Mouse (Mus musculus): ENCODE measurements at regions not wholly inside any gene's neighbourhood (a gene's known extent, or its start where the extent isn't known, plus 50 kb on each side); places are given as distances from the start of the nearest gene placed in this dataset.

DNA sequence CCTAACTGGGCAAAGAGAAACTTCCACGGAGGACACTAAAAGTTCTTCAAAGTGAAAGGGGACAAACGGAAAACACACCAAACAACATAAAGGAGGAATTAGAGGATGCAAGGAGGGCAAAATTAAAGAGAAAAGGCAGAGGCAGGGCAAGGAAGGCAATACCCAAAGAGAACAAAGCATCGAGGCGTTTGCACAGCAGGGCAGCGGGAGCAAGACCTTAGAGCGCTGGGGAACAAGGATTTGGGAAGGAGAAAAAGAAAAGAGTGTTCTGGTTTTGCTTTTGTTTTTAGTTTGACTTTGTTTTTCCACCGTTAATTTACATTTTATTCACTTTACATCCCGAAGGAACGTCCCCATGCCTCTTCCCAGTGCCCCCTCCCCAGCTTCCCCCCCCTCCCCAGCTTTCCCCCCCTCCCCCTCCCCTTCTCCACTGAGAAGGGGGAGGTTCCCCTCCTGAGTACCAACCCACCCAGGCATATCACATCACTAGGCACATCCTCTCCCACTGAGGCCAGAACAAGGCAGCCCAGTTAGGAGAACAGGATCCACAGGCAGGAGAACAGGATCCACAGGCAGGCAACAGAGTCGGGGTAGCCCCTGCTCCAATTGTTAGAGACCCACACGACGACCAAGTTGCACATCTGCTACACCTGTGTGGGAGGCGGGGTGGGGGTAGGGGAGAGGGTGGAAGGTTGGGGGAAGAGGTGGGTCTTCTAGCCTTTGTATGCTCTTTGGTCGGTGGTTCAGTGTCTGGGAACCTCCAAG is 130.7 kb upstream of the Fat1 start:
- Histone ChIP-seq H3K27ac (no peak overlapping the region), H3K27me3 (no peaks in the 10 kb centered on the region), H3K4me1 (no peaks in the 10 kb centered on the region), H3K9ac (no peak overlapping the region), H3K36me3 (no peaks in the 10 kb centered on the region), H3K4me2 (no peak overlapping the region), H3K9me3 (no peaks in the 10 kb centered on the region), H3K4me3 (no peak overlapping the region)
- ATAC-seq (ENCODE audit: insufficient number of reproducible peaks, insufficient read depth, low FRiP score, low TSS enrichment, low read depth): no peak
- 38% methylated on average over 14 of the region's 14 CpGs for WGBS

DNA sequence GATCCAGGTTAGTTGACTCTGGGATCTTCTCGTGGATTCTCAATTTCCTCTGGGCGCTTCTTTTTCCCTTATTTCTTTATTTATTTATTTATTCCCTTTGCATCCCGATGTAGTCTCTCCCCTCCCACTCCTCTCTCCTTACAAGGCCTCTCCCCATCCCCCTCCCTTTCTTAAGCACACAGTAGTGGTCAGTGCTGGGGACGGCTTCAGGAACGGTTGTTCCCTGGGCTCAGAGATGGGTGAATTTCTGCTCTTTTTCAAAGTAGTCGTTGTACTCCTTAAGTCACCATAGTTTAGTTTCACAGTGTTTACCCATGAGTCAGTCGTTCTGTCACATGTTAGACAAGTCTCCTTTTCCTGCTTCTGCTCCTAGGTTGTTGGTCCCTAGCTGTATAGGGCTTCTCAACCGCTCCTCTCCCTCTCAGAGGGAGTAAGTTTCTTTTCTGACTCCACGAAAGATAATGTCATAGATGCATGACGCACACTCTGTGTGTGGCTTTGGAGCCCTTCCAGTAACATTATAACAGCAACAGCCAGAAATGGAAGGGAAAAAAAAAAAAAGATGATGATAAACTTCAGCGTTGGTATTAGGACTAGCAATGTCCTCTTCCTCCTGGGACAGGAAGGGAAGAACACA is 129.9 kb upstream of the Fat1 start:
- H3K27ac ChIP-seq: no peak overlapping the region
- no peak for ATAC-seq (ENCODE audit: insufficient number of reproducible peaks, insufficient read depth, low FRiP score, low TSS enrichment, low read depth)
- H3K9ac ChIP-seq: no peak overlapping the region
- H3K9me3 ChIP-seq: no peaks in the 10 kb centered on the region
- H3K4me1 ChIP-seq: no peaks in the 10 kb centered on the region
- H3K4me3 ChIP-seq: no peak overlapping the region
- H3K36me3 ChIP-seq: no peaks in the 10 kb centered on the region
- H3K4me2 ChIP-seq: no peak overlapping the region
- no peaks in the 10 kb centered on the region for H3K27me3 ChIP-seq
- WGBS: 67% methylated on average over 11 of the region's 11 CpGs

DNA sequence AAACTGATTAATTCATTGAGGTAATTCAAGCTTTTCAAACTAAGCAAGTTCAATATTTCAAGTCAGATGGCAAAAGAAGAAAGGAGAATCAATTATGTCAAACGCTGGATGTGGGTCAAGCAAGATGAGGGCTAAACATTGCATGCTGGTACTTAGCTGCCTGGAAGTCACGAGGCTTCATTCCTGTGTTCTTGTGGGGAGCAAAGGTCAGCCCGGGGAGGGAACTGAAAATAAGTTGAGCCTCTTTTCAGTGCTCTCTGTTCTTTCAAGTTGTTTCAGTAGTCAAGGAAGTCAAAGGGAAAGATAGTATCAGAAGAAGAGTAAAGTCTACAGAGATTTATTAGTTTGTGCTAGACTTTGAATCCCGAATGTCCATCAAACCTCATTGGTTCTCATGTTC is 122.9 kb upstream of the Fat1 start:
- H3K36me3 ChIP-seq: no peaks in the 10 kb centered on the region
- no peaks in the 10 kb centered on the region for H3K9me3 ChIP-seq
- WGBS: 63% methylated on average over 4 of the region's 4 CpGs
- no peak overlapping the region for H3K9ac ChIP-seq
- H3K4me2 ChIP-seq: no peak overlapping the region
- H3K27ac ChIP-seq: no peak overlapping the region
- no peak overlapping the region for H3K4me3 ChIP-seq
- H3K27me3 ChIP-seq: no peaks in the 10 kb centered on the region; the same call in 1 of the 2 replicates
- ATAC-seq (ENCODE audit: insufficient number of reproducible peaks, insufficient read depth, low FRiP score, low TSS enrichment, low read depth): no peak
- H3K4me1 ChIP-seq: peaks cover 5% of the 10 kb centered on the region

DNA sequence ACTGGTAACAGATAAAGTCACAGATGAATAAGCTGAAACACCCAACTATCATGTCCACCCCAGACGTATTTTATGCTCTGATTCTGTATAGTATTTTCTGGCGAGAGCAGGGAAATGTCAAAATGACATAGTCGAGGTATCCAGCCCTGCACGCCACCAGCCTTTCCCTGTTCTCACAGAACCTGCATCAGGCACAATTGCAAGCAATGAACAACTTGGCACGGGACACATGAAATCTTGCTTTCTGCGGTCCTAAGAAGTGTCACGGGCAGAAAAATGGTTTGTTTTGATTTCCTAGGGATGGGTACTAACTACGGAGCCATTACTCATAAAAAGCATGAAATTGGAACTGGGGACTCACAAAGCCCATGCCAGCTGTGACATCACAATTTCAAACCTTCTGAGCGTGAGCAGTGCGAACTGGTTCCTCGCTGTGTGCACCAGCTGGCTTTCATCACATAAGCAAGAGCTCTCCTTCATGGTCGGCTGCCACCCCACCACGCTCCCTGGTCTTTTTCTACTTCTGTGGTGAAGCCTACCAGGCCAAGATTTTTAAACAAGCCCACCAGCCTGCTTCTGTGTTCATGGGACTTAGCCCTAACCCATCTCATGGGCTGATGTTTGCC is 117.6 kb upstream of the Fat1 start:
- Histone ChIP-seq H3K4me1 (peaks cover 11% of the 10 kb centered on the region), H3K9ac (no peak overlapping the region), H3K9me3 (0 out of 2 replicates have a peak, but pooled peaks cover 2% of the 10 kb centered on the region), H3K27me3 (no peaks in the 10 kb centered on the region; the same call in 1 of the 2 replicates), H3K27ac (peak overlapping the region; percentile 28; the same call in 1 of the 2 replicates), H3K36me3 (no peaks in the 10 kb centered on the region), H3K4me2 (peak overlapping the region; percentile 30), H3K4me3 (no peak overlapping the region)
- 44% methylated on average over 13 of the region's 13 CpGs for WGBS
- peak; percentile 56; the same call in 1 of the 2 replicates for ATAC-seq (ENCODE audit: insufficient number of reproducible peaks, insufficient read depth, low FRiP score, low TSS enrichment, low read depth)

DNA sequence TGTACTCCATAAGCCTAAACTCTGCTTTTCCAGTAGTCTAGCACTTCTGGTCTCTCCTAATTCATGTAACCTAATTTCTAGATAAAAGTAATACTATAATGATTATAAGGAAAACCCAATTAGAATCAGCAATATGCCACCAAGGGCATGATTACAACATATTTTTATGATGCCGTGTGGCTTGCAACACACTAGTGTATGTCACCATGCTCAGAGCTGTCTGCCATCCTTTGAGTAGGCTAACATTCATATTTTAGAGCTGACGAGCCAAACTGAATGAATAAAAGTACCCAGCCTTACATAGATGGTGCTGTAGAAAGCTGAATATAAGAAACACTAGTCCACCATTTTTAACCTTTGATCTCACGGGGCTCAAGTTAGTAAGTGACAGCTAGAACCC is 116.0 kb upstream of the Fat1 start:
- no peak for ATAC-seq (ENCODE audit: insufficient number of reproducible peaks, insufficient read depth, low FRiP score, low TSS enrichment, low read depth)
- Histone ChIP-seq H3K27ac (no peak overlapping the region), H3K4me2 (no peak overlapping the region), H3K9me3 (peaks cover 12% of the 10 kb centered on the region), H3K4me1 (peaks cover 11% of the 10 kb centered on the region), H3K27me3 (no peaks in the 10 kb centered on the region; the same call in 1 of the 2 replicates), H3K4me3 (no peak overlapping the region), H3K36me3 (no peaks in the 10 kb centered on the region), H3K9ac (no peak overlapping the region)
- 89% methylated on average over 3 of the region's 3 CpGs for WGBS

DNA sequence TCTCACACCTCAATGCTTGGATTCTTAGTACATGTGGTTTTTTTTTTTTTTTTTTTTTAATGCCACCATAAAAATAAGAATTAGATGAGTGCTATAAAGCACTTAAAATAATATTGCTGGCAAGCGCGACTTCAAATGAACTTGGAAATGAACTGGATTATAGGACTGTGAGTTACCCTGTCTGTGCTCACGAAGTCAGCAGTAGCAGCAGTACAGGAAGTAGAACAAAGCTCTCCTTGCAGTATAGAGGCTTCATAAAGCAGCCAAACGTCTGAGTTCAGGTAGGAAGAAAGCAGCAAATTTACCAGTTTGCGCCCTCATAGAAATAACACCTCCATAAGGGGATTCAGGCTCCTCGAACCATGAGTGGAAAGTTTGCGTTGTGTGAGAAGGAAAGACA is 115.6 kb upstream of the Fat1 start:
- Histone ChIP-seq H3K4me3 (no peak overlapping the region), H3K4me1 (peaks cover 11% of the 10 kb centered on the region), H3K9me3 (peaks cover 12% of the 10 kb centered on the region), H3K9ac (no peak overlapping the region), H3K27me3 (no peaks in the 10 kb centered on the region; the same call in 1 of the 2 replicates), H3K4me2 (no peak overlapping the region), H3K27ac (no peak overlapping the region), H3K36me3 (no peaks in the 10 kb centered on the region)
- ATAC-seq (ENCODE audit: insufficient number of reproducible peaks, insufficient read depth, low FRiP score, low TSS enrichment, low read depth): no peak
- WGBS: 86% methylated on average over 7 of the region's 7 CpGs

DNA sequence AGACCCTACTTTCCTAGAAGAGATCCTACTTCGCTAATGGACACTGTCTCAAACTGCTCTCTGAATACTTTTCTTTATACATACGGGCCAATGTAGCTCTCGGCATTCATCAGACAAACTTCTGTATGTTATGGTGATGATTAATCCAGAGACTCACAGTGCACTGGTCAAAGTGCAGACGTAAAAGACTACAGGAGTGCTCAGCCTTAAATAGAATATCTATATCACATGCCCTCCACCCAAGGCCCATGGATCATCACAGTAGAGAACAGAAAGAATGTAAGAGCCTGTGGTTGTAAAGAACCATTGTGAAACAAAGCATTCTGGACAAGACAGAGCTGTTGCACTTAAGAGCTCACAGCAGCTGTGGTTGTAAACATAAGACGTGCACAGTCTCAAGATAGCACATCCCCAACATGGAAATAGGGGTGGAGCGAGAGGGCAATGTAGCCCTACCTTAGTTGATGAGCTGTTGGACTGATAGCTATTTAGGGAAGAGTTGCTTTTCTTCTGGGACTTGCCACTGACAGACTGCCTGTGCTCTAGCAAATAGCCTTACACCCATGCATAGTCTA is 110.0 kb upstream of the Fat1 start:
- WGBS: 88% methylated on average over 6 of the region's 6 CpGs
- H3K36me3 ChIP-seq: no peaks in the 10 kb centered on the region
- peaks cover 16% of the 10 kb centered on the region for H3K4me1 ChIP-seq
- no peaks in the 10 kb centered on the region for H3K27me3 ChIP-seq
- no peak overlapping the region for H3K4me2 ChIP-seq
- no peak overlapping the region for H3K9ac ChIP-seq
- ATAC-seq (ENCODE audit: insufficient number of reproducible peaks, insufficient read depth, low FRiP score, low TSS enrichment, low read depth): no peak
- H3K4me3 ChIP-seq: no peak overlapping the region
- H3K9me3 ChIP-seq: peaks cover 12% of the 10 kb centered on the region
- no peak overlapping the region for H3K27ac ChIP-seq

DNA sequence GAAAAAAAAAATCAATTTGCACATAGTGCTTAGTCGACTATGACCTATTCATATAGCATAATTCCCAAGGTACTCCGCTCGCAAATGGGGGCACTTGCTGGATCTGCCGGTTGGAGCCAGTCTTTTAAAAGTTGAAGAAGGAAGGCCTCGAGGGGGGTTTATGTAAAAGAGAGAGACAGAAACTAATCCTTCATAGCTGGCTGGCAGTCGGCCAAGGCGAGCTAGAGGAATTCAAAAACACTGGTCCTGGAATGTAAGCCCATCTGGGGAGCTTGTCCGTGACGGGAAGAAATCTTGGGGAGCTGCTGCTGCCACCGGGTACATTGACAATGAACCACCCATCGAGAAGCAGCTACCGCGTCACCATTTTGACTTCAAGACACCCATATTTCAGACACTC is 108.3 kb upstream of the Fat1 start:
- H3K36me3 ChIP-seq: no peaks in the 10 kb centered on the region
- H3K9ac ChIP-seq: no peak overlapping the region
- H3K9me3 ChIP-seq: peaks cover 12% of the 10 kb centered on the region
- peak overlapping the region; percentile 50 for H3K4me2 ChIP-seq
- peaks cover 16% of the 10 kb centered on the region for H3K4me1 ChIP-seq
- H3K27ac ChIP-seq: peak overlapping the region; percentile 22; the same call in 1 of the 2 replicates
- 6% methylated on average over 13 of the region's 13 CpGs for WGBS
- no peaks in the 10 kb centered on the region for H3K27me3 ChIP-seq
- ATAC-seq (ENCODE audit: insufficient number of reproducible peaks, insufficient read depth, low FRiP score, low TSS enrichment, low read depth): peak; percentile 71; the same call in 1 of the 2 replicates
- peak overlapping the region; percentile 12; the same call in 1 of the 2 replicates for H3K4me3 ChIP-seq

DNA sequence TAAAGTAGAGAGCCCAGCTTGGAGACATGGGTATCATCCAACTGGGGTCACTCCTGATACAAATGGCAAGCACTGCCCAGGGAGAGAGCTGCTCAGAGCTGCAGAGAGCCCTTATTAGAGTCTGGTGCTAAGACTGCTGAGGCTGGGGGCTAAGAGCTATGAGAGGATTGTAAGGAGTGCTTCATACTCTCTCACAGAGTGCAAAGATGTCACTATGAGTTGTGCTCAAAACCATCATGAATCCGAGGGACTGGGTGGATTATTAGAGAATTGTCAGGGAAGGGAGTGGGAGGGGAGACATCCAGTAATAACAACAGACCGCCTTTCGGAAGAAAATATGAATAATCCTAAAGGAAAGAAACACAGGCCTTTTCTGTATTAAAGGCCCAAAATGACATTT is 107.2 kb upstream of the Fat1 start:
- Histone ChIP-seq H3K27me3 (no peaks in the 10 kb centered on the region), H3K27ac (no peak overlapping the region), H3K9me3 (peaks cover 9% of the 10 kb centered on the region), H3K36me3 (no peaks in the 10 kb centered on the region), H3K4me1 (peaks cover 16% of the 10 kb centered on the region), H3K9ac (no peak overlapping the region), H3K4me3 (no peak overlapping the region), H3K4me2 (no peak overlapping the region)
- ATAC-seq (ENCODE audit: insufficient number of reproducible peaks, insufficient read depth, low FRiP score, low TSS enrichment, low read depth): no peak
- WGBS: 77% methylated on average over 3 of the region's 3 CpGs

DNA sequence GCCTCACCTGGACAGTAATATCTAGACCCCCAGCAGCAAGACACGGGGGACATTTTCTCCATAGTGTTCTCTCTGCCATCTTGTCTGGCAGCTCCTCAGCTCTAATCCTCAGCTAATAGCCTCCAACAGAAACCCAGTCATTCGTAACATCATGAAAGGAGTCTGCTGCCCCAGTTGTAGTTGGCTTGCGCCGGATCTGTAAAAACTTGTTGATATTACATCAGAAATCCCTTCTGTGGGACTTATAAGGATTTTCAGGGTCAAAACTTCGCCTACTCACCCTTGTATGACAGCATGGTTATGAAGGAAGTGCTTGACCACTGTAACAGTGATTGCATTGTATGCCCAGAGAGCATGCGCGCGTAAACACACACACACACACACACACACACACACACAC is 96.8 kb upstream of the Fat1 start:
- no peak overlapping the region for H3K4me2 ChIP-seq
- H3K9ac ChIP-seq: no peak overlapping the region
- no peaks in the 10 kb centered on the region for H3K27me3 ChIP-seq
- no peaks in the 10 kb centered on the region for H3K9me3 ChIP-seq
- H3K36me3 ChIP-seq: no peaks in the 10 kb centered on the region
- no peak overlapping the region for H3K27ac ChIP-seq
- 81% methylated on average over 8 of the region's 8 CpGs for WGBS
- ATAC-seq (ENCODE audit: insufficient number of reproducible peaks, insufficient read depth, low FRiP score, low TSS enrichment, low read depth): no peak
- H3K4me3 ChIP-seq: no peak overlapping the region
- peaks cover 9% of the 10 kb centered on the region for H3K4me1 ChIP-seq

DNA sequence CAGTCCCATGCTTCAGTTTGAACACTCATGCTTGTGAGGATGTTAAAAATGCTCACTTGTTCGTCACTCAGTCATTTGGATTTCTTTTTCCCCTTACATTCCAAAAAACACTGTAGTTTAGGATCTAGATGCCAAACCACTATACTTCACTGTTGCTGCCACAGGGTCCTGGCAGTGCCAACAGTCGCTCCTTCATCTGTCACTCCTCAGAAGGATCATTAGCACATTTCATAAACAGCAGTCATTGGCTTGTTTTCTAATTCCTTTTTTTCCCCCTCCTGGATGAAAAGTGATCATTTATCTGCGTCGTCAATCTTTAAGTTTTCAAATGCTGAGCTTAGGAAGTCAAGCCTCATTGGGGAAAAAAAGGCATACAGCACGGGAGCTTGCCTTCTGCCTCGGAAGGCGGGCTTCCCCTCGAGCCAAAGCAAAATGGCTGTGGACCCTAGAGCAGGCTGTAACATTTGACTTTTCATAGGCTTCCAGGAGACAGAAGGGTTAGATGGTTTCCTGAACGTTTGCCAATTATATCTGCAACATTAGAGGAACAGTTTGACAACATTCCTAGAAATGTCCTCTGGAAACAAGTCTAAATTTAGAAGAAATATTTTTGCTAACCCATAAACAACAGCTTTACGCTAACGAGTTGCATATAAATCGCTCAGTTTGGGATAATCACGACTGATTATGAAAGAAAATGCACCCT is 95.6 kb upstream of the Fat1 start:
- no peaks in the 10 kb centered on the region for H3K27me3 ChIP-seq
- no peak overlapping the region for H3K4me3 ChIP-seq
- H3K9ac ChIP-seq: no peak overlapping the region
- peaks cover 9% of the 10 kb centered on the region for H3K4me1 ChIP-seq
- peak overlapping the region; percentile 17 for H3K4me2 ChIP-seq
- no peak overlapping the region; the same call in 1 of the 2 replicates for H3K27ac ChIP-seq
- H3K36me3 ChIP-seq: no peaks in the 10 kb centered on the region
- no peaks in the 10 kb centered on the region for H3K9me3 ChIP-seq
- 53% methylated on average over 13 of the region's 13 CpGs for whole genome bisulfite sequencing
- no peak for ATAC-seq (ENCODE audit: insufficient number of reproducible peaks, insufficient read depth, low FRiP score, low TSS enrichment, low read depth)
